Mouse (Mus musculus) left cerebral cortex, adult 2 months (tissue): ENCODE measurements around the gene Aph1c. TPM values are rescaled to one million over a fixed set of nuclear protein-coding genes. Genes with fewer than 3 reads are reported as not detected.
"Not testable (repeated sequence)": the region's sequence is repeated elsewhere in the genome, so short reads cannot be mapped to it uniquely, and the experiment has no call there.

Source experiments
- DNase-seq, 2 experiments: peaks; one replicate each; pipeline ENCODE4 v3.0.0; 2021 to 2022; ENCODE audit warnings: low spot score in 2 of 2, mixed read lengths in 1 of 2; ENCODE audit errors: extremely low spot score in 1 of 2
- H3K27ac ChIP-seq: fragments of 200-600 bp; 2 replicates; pipeline ENCODE4 v1.8.1; 2022
- H3K4me3 ChIP-seq: fragments of 200-600 bp; 2 replicates; pipeline ENCODE4 v1.8.1; 2022
- CTCF ChIP-seq: fragments of 200-600 bp; IDR thresholded peaks from 2 replicates; pipeline ENCODE4 v1.8.1; 2022; ENCODE audit warnings: antibody characterized with exemption, mild to moderate bottlenecking, moderate library complexity
- intact Hi-C: fragments of 180-260 bp; cut with DNase I; formaldehyde crosslinking; loops from one replicate; pipeline ENCODE4 v1.15.1; 2025
- total RNA-seq, 2 experiments: library from RNA; stranded (reverse); gene quantifications; 2 replicates each; pipeline ENCODE4 v1.2.3; 2021

The Aph1c gene
- total RNA-seq, 2 experiments from 2014 or later, result 5.8 TPM

GRCm38 (mm10) chr9:66784552-66784951, 50.0 kb downstream of the Aph1c start:
- TF ChIP-seq CTCF, result peak; percentile 26
- H3K27ac ChIP-seq, DNase-seq, H3K4me3 ChIP-seq, intact Hi-C loops: not testable (repeated sequence)

- TF ChIP-seq CTCF, result no peak
- H3K4me3 ChIP-seq, result no peak overlapping the region
- DNase-seq, result no peak
- H3K27ac ChIP-seq, result no peak overlapping the region
- intact Hi-C loops, result loop anchor here (5.0 kb wide), 1 partner anchor 63 kb away; no protein-coding TSS in a partner anchor
Observed at GRCm38 (mm10) chr9:66770701-66771100, 63.8 kb downstream of the Aph1c start.

GRCm38 (mm10) chr9:66769275-66769674, 65.3 kb downstream of the Aph1c start:
- intact Hi-C loops, result no loop called here
- TF ChIP-seq CTCF, result no peak
- no peak for DNase-seq

GRCm38 (mm10) chr9:66768721-66769120, 65.8 kb downstream of the Aph1c start:
- H3K27ac ChIP-seq, result no peak overlapping the region
- TF ChIP-seq CTCF, result no peak
- H3K4me3 ChIP-seq, result no peak overlapping the region
- DNase-seq, result no peak
- intact Hi-C loops, result no loop called here

More at GRCm38 (mm10) chr9:66769275-66769674, 65.3 kb downstream of the Aph1c start:
- H3K27ac ChIP-seq, result no peak overlapping the region
- no peak overlapping the region for H3K4me3 ChIP-seq

Other genes starting within 250 kb of the Aph1c start
- 10 to 100 TPM; 32.5 to 40.0 TPM for gene Usp3, start 241.6 kb downstream of the Aph1c start, total RNA-seq
- 10 to 100 TPM; 17.4 to 19.2 TPM for gene Car12, start 121.0 kb downstream of the Aph1c start, total RNA-seq
- 10 to 100 TPM; 17.0 to 22.3 TPM for gene Aph1b, start 39.2 kb downstream of the Aph1c start, total RNA-seq
- gene Gm10647, start 37.7 kb downstream of the Aph1c start, total RNA-seq, result under 1 TPM; 0.23 to 0.44 TPM
- gene Rab8b, start 85.0 kb upstream of the Aph1c start, total RNA-seq, result 10 to 100 TPM; 30.7 to 32.1 TPM
- gene Rps27l, start 111.4 kb upstream of the Aph1c start, total RNA-seq, result 10 to 100 TPM; 34.2 to 39.5 TPM
- gene Lactb, start 140.8 kb upstream of the Aph1c start, total RNA-seq, result 10 to 100 TPM; 18.8 to 21.7 TPM
- gene Tpm1, start 214.7 kb upstream of the Aph1c start, total RNA-seq, result 100 to 1,000 TPM; 223 to 236 TPM